Mouse (Mus musculus) retina, postnatal 7 days (tissue): ENCODE data around the gene Maml2.

Source experiments
- DNase-seq: peaks from one replicate; pipeline ENCODE4 v3.0.0-alpha.2; 2012; ENCODE audit warnings: low read depth, low spot score

Gene Maml2

GRCm38 (mm10) chr9:13297668-13298512 lies at the start of gene Maml2:
TSS of gene Maml2 (plus strand) at chr9:13297957.
- peak; percentile 43 for DNase-seq

GRCm38 (mm10) chr9:13248104-13248503 lies 49.7 kb upstream of the Maml2 start:
- DNase-seq: no peak

- no peak for DNase-seq
These were observed 46.5 kb upstream of the Maml2 start for GRCm38 (mm10) chr9:13251251-13251650.

- no peak for DNase-seq
These were observed 41.0 kb upstream of the Maml2 start for GRCm38 (mm10) chr9:13256726-13257125.

DNA sequence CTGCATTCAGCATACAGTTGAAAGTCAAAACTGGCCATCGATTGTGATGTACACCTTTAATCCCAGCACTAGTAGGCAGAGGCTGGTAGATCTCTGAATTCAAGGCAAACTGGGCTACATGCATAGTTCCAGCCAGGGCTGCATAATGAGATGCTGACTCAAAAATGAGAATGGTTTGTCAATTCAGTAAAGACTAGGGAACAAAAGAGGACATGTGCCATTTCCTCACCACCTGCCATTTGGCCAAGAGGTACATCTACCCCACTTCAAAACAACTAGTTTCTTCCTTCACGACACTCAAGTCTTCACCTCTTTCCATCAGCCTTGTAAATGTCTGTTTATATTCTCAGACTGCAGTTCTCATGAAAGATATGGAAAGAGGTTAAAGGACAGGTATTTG lies 39.6 kb upstream of the Maml2 start:
- no peak for DNase-seq

DNA sequence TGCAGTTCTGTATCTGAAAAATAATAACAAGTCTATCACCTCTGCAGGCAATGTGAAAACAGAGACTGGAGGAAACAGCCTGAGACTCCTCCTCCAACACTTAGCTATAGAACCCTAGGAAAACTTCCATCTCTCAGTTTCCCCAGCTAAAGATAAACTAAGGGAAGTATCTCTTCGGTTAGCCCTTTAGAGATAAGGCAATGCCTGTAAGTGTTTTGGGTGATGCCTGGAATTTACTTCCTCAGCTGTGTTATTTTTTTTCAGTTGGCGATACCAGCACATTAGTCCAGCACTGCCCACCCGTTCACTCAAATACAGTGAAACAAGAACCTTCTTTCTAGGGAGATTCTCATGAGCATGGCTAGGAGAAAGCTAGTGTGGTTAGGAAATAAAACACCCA lies 36.8 kb upstream of the Maml2 start:
- DNase-seq: no peak

DNA sequence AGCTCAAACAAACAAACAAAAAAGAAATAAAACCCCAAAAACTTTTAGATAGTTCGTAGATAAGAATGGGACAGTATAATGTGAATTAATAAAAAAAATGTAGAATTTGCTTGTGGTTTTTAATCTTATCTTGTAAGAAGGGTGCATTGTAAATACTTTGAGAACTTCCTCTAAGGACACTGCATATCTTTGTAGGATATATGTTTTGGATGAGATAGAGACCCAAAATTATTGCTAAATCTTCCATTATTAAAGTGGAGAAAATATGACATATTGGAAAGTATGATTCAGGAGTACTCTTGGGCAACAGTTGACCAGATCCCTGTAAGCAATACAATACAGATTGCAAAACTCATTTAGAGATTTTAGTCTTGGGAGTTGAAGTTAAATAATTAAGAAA lies 24.5 kb upstream of the Maml2 start:
- DNase-seq: no peak

DNA sequence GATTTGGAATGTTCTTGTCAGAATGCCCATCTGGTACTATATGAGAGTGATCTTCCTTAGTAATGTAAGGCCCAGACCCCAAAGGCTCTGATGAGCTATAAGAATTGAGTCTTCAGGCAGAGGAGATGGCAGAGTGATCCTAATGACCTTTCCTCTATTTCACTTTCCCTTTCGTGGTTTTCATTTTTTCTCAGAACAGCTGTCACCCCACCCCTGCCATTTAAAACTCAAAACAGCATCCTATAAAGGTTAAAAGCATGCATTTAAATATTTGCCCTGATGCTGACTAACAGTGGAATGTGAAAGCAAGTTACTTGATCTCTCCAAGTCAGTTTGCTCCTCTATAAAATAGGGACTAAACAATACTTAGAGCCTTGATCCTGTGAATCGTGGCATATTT lies 10.3 kb upstream of the Maml2 start:
- no peak for DNase-seq

- peak; percentile 70 for DNase-seq
These were observed 1.3 kb upstream of the Maml2 start for GRCm38 (mm10) chr9:13296274-13297121.

DNA sequence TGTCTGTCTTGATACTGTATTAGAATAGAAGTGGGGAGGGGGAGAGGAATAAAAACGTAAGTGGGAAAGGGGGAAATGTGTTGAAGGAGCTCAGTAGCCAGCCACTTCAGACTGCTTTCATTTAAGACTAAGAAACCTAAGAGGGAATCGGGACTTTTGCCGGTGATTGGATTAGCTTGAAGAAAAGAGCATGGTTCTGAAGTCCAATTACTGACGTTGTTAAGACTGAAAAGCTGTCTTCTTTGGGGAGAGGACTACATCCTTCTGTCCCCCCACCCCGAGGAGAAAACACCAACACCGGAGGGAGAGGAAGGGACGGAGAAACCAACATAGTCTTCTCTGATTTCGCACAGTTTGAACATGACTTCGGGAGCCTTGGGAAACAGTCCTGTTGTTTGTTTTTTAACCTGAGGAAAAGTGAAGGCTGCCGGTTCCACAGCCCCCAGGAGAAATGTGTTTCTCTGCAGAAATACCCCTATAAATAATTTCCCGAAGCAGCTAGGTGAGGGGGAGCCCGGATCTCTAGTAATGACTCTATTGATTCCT lies 562 bp upstream of the Maml2 start:
- no peak for DNase-seq

DNA sequence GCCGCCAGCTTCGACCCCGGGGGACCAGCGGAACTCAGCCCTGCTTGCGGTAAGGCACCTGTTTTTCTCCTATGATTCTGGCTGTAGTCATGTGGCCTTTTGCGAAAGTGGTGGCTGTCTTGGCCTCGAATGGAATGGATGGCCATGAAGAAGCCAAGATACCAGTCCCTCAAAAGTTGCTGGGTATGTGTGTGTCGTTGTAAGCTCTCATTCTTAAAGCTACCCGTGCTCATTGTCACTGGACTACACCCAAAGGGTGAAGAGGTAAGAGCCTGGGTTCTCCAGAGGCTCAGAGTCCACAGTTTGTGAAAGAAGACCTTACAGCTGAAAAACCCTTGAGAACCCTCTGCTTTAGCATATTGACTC lies 739 bp downstream of the Maml2 start:
- DNase-seq: no peak

- no peak for DNase-seq
These were observed 1.4 kb downstream of the Maml2 start for GRCm38 (mm10) chr9:13299190-13299589.

- no peak for DNase-seq
These were observed 2.3 kb downstream of the Maml2 start for GRCm38 (mm10) chr9:13300041-13300441.

- DNase-seq: no peak
These were observed 3.4 kb downstream of the Maml2 start for GRCm38 (mm10) chr9:13300891-13301782.

DNA sequence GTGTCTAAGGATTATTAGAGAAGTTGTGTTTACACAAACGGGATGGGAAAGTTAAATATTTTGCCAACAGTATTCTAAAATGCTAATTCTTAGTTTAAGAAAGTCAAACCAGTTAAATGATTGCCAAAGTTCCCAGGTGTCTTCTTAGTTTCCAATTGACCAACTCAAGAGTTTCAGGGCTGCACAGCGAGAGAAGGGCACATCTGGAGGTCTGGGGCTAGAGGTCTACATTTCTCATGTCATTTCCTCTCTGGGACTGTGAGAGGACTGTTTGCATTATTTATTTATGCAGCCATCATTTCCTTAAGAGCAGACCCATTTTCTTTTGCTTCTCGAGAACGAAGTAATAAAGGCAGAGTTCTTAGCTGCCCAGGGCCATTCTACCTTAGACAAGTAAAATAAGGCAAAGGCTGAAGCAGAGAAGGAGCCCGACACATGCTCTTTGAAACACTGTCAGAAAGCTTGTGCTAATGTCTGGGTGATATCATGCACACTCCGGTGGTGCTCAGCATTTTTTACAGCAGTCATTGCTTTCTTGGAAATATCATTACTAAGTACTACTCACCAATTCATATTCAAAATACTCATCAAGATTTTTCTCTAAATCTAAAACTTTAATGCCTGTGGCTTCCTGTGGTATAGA lies 4.5 kb downstream of the Maml2 start:
- DNase-seq: no peak

GRCm38 (mm10) chr9:13303099-13303771 lies 5.5 kb downstream of the Maml2 start:
- no peak for DNase-seq

DNA sequence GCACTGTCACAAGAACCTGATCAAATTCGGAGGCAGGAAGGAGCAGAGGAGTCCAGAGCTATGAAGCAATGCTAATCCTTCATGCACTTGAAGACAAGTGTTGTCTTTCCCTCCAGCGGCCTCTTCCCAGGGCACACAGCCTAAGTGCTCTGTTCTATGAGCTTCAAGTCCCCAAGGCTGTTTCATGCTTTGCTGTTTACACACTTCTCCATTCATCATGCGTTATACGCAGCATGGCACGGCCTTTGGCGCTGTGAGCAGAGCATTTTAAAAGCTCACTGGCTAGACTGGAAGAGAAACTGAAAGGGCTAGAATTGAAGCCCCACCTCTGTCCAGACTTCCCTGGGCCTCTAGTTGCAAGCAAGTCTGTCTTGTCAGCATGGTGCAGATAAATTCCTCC lies 6.2 kb downstream of the Maml2 start:
- no peak for DNase-seq

DNA sequence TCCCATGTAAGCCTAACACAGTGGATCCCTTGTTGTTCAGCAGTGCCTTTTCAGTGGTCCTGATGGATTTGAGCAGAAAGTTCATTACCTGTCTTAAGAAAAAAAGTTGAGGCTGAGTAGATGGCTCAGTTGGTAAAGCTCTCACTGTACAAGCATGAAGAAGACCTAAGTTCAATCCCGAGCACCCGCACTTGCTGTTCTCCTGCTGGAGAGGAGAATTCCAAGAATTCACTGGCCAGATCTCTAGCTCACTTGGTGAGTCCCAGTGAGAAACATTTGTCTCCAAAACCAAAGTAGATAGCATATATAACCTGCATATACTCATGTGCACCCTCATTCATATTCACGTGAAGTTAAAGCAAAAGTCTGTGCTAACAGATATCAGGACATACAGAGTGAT lies 8.7 kb downstream of the Maml2 start:
- DNase-seq: no peak

- no peak for DNase-seq
These were observed 9.5 kb downstream of the Maml2 start for GRCm38 (mm10) chr9:13307226-13307625.

- no peak for DNase-seq
These were observed 11.0 kb downstream of the Maml2 start for GRCm38 (mm10) chr9:13308718-13309117.
